Mouse (Mus musculus) neural tube, embryonic 13.5 days (tissue): ENCODE measurements at regions not wholly inside any gene's neighbourhood (a gene's known extent, or its start where the extent isn't known, plus 50 kb on each side); places are given as distances from the start of the nearest gene placed in this dataset.

ENCODE experiments used
- ATAC-seq: fragments of 200-750 bp; cut with Nextera tagmentation; 2 replicates; pipeline ENCODE4 v1.8.0; 2017; ENCODE audit warnings: low read depth, mild to moderate bottlenecking, moderate TSS enrichment, moderate library complexity
- H3K27ac ChIP-seq: fragments of 300-500 bp; sonication (generic); replicated peaks from 2 replicates; pipeline ENCODE4 v1.5.1; 2015; ENCODE audit warnings: moderate library complexity, mild to moderate bottlenecking, inconsistent platforms
- H3K27me3 ChIP-seq: fragments of 300-500 bp; sonication (generic); 2 replicates; pipeline ENCODE4 v1.6.1; 2015; ENCODE audit warnings: mild to moderate bottlenecking, inconsistent platforms
- H3K36me3 ChIP-seq: fragments of 300-500 bp; sonication (generic); 2 replicates; pipeline ENCODE4 v1.6.1; 2015; ENCODE audit warnings: mild to moderate bottlenecking, inconsistent platforms
- H3K4me1 ChIP-seq: fragments of 300-500 bp; sonication (generic); replicated peaks from 2 replicates; pipeline ENCODE4 v1.6.1; 2015; ENCODE audit warnings: inconsistent platforms
- H3K4me2 ChIP-seq: fragments of 300-500 bp; sonication (generic); 2 replicates; pipeline ENCODE4 v1.6.1; 2015; ENCODE audit warnings: inconsistent platforms, mild to moderate bottlenecking, moderate library complexity
- H3K4me3 ChIP-seq: fragments of 300-500 bp; sonication (generic); 2 replicates; pipeline ENCODE4 v1.5.1; 2015; ENCODE audit warnings: mild to moderate bottlenecking, inconsistent platforms
- H3K9ac ChIP-seq: fragments of 300-500 bp; sonication (generic); 2 replicates; pipeline ENCODE4 v1.6.1; 2015; ENCODE audit warnings: moderate library complexity, mild to moderate bottlenecking, inconsistent platforms
- H3K9me3 ChIP-seq: fragments of 300-500 bp; sonication (generic); 2 replicates; pipeline ENCODE4 v1.6.1; 2016; ENCODE audit warnings: inconsistent platforms
- WGBS: fragments of 180-500 bp; shearing (Covaris S2); methylation state at CpG from one replicate; pipeline ENCODE4 v1.1.7; 2015; 5-methylcytosine and 5-hydroxymethylcytosine counted together

DNA sequence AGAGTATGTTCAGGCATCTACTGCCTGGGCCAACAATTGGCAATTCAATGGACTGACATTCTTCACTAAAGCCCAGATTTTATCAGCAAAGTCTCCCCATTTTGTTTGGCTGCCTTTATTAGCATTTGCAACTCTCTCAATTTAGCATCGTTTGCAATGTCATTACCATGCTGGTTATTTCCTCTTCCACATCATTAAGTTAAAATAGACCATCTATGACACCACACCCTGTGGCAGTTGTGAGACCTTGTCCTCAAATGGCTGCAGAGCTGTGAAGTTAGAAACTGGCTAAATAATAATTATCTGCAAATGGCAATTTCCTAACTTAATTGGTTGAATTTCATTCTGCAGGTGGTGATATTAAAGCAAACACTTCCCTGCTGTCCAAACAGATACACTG, 381.8 kb downstream of the H2al1n start:
- H3K27ac ChIP-seq = no peak overlapping the region
- H3K4me1 ChIP-seq = no peaks in the 10 kb centered on the region
- H3K36me3 ChIP-seq = no peaks in the 10 kb centered on the region
- no peak overlapping the region for H3K4me3 ChIP-seq
- no peak for ATAC-seq
- H3K9me3 ChIP-seq = no peaks in the 10 kb centered on the region
- no peak overlapping the region for H3K9ac ChIP-seq
- 66% methylated on average over 1 of the region's 1 CpGs for WGBS
- H3K4me2 ChIP-seq = no peak overlapping the region
- no peaks in the 10 kb centered on the region for H3K27me3 ChIP-seq

DNA sequence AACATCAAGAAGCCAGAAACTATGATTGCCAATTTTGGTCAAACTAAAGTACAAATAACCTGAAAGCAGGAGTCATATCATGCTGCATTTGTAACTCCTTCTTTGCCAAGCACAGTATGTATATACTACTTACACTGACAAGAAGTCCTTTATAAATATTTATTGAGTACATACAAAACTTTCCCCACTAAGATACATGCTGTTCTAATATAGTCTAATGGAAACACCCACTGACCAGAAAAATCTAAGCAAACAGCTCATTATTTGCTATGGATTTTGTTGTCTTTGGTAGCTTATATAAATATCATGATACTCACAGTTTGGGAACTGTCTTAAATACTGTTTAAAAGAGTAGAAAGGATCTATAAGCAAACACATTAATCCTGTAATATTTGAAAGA, 385.9 kb downstream of the H2al1n start:
- no peaks in the 10 kb centered on the region for H3K27me3 ChIP-seq
- no peaks in the 10 kb centered on the region for H3K36me3 ChIP-seq
- no peak for ATAC-seq
- no peaks in the 10 kb centered on the region for H3K4me1 ChIP-seq
- H3K9me3 ChIP-seq = no peaks in the 10 kb centered on the region
- no peak overlapping the region for H3K4me3 ChIP-seq
- no peak overlapping the region for H3K9ac ChIP-seq
- no peak overlapping the region for H3K4me2 ChIP-seq
- no peak overlapping the region for H3K27ac ChIP-seq

DNA sequence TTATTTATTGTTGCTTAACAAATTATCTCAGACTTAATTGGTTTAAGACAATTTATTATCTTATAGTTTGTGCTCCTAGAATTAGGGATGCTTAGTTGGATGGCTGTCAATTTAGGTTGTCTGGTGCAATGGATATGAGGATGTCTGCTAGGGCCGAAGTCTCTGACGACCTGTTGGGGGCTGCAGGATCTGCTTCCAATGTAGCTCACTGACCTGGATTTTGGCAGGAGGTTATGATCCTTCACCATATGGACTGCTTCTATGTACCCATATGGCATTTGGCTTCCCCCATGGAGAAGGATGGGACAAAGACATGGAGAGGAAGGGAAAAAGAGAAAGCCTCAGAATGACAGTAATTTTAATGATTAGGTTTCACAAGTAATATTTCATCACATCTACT, 391.0 kb downstream of the H2al1n start:
- Histone ChIP-seq H3K36me3 (no peaks in the 10 kb centered on the region), H3K4me1 (no peaks in the 10 kb centered on the region), H3K4me2 (no peak overlapping the region), H3K27me3 (no peaks in the 10 kb centered on the region), H3K27ac (no peak overlapping the region), H3K4me3 (no peak overlapping the region), H3K9me3 (no peaks in the 10 kb centered on the region), H3K9ac (no peak overlapping the region)
- WGBS = 88% methylated on average over 2 of the region's 2 CpGs
- no peak for ATAC-seq

DNA sequence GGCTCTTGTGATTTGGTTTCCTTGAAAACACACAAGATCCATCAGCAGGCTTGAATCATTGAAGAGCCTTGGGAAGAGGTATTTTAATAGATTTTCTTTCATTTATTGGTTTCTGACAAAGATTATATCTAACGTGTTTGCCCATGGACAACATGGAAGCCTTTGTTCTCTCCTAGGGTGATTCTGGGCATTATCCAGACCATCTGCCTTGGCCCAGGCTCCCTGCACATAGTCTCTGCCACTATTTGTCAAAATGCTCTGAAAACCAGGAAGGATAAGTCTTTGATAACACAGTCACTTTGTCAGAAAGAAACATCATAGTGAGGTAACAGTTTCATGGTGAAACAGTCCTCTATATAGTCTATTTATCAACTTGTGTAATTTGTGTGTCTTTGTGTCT, 398.2 kb downstream of the H2al1n start:
- no peaks in the 10 kb centered on the region for H3K27me3 ChIP-seq
- no peak overlapping the region for H3K9ac ChIP-seq
- H3K36me3 ChIP-seq = no peaks in the 10 kb centered on the region
- H3K4me1 ChIP-seq = no peaks in the 10 kb centered on the region
- no peak overlapping the region for H3K4me3 ChIP-seq
- ATAC-seq = no peak
- H3K4me2 ChIP-seq = no peak overlapping the region
- H3K9me3 ChIP-seq = no peaks in the 10 kb centered on the region
- no peak overlapping the region for H3K27ac ChIP-seq
- WGBS = 81% methylated on average over 1 of the region's 1 CpGs

DNA sequence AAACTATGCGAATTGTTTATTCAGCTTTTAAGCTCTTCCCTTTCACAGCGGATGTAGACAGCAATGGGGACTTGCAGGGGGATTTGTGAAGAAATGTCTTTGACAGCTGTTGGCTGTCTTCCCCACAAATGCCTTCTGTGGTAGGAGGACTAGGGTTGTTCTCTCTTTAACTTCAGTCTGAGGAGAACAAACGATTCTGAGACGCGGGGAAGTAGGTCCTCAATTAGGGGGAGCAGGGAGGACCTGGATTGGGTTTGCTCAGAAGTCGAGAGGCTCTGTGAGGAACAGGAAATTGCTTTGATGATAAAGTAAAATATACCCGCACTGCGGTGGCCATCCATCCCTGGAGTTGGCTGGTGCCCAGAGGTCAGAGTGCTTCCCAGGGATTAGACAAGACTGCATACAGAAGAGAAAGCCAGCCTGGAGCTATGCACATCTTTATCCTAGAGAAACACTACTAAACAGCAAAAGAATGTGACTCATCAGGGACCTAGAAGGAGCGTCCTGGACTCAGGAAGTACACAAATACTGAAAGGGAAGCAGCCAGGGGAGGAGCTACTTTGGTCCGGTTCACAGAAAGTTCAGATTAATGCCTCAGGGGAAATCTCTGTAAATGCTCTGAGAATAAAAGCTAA, 417.4 kb downstream of the H2al1n start:
- no peaks in the 10 kb centered on the region for H3K9me3 ChIP-seq
- no peaks in the 10 kb centered on the region for H3K27me3 ChIP-seq
- no peaks in the 10 kb centered on the region for H3K4me1 ChIP-seq
- H3K4me3 ChIP-seq = no peak overlapping the region
- peak; percentile 69 for ATAC-seq
- no peak overlapping the region for H3K27ac ChIP-seq
- no peak overlapping the region for H3K9ac ChIP-seq
- H3K36me3 ChIP-seq = no peaks in the 10 kb centered on the region
- 45% methylated on average over 10 of the region's 10 CpGs for WGBS
- no peak overlapping the region for H3K4me2 ChIP-seq

DNA sequence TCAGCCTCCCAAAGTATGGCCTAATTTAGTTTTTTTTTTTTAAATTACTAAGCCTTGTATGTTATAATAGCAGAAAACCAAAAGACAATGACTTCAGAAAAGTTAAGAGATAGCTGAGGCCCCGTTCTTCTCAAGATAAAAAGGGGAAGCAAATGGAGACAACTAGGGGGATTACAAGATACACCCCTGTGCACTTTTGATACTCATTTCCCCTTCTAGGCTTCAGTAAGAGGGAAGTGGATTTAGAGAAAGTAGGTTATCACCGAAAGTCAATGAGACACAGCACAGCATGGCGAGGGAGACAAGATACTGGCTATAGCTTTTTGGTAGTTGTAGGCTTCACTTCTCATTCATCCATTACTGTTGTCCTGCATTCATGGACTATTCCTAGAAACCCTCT, 428.4 kb downstream of the H2al1n start:
- H3K4me2 ChIP-seq = no peak overlapping the region
- H3K27me3 ChIP-seq = no peaks in the 10 kb centered on the region
- H3K4me3 ChIP-seq = no peak overlapping the region
- H3K27ac ChIP-seq = no peak overlapping the region
- no peaks in the 10 kb centered on the region for H3K9me3 ChIP-seq
- H3K36me3 ChIP-seq = no peaks in the 10 kb centered on the region
- H3K9ac ChIP-seq = no peak overlapping the region
- WGBS = 93% methylated on average over 3 of the region's 3 CpGs
- no peaks in the 10 kb centered on the region for H3K4me1 ChIP-seq
- no peak for ATAC-seq

DNA sequence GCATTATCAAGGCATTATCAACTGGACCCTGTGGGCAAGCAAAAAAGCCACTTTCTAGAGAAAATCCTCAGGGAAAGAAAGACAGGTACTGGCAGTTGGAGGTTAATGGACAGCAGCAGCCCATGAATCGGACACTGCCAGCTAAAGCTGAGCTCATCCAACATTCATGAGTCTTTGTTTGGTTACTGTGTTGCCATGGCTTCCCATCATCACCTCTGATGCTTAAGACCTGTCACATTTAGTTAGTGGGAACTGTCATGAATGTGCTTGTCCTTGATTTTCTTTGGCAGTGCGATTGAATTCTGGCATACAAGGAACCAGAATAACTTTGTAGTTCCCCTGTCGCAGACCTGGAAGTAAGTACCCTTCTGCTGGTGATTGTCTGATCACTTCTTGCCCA, 453.9 kb downstream of the H2al1n start:
- Histone ChIP-seq H3K4me1 (no peaks in the 10 kb centered on the region), H3K9me3 (no peaks in the 10 kb centered on the region), H3K4me3 (no peak overlapping the region), H3K36me3 (no peaks in the 10 kb centered on the region), H3K27ac (no peak overlapping the region), H3K9ac (no peak overlapping the region), H3K4me2 (no peak overlapping the region), H3K27me3 (no peaks in the 10 kb centered on the region)
- no peak for ATAC-seq
- WGBS = 78% methylated on average over 3 of the region's 3 CpGs

DNA sequence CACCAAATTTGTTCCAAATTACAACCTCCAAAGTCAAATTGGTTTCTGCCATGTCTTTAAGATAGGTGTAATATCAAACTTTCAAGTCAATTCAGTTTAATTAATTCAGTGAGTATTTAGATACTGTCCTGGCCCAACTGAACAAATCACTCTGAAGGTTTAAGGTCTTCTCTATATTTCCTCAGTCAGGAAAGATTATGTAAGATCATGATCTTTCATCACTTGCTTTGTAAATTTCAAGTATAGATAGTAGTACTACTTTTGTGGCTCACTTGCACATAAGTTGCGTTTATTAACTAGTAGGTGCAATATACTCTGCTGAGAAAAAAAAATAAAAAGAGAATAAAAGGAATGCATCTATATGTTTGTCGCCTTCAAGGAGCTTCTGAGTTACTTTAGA, 485.4 kb downstream of the H2al1n start:
- H3K4me2 ChIP-seq = no peak overlapping the region
- no peak overlapping the region for H3K27ac ChIP-seq
- H3K4me3 ChIP-seq = no peak overlapping the region
- H3K27me3 ChIP-seq = no peaks in the 10 kb centered on the region
- H3K36me3 ChIP-seq = no peaks in the 10 kb centered on the region
- H3K4me1 ChIP-seq = no peaks in the 10 kb centered on the region
- H3K9me3 ChIP-seq = no peaks in the 10 kb centered on the region
- WGBS = 85% methylated on average over 2 of the region's 2 CpGs
- ATAC-seq = no peak
- no peak overlapping the region for H3K9ac ChIP-seq

DNA sequence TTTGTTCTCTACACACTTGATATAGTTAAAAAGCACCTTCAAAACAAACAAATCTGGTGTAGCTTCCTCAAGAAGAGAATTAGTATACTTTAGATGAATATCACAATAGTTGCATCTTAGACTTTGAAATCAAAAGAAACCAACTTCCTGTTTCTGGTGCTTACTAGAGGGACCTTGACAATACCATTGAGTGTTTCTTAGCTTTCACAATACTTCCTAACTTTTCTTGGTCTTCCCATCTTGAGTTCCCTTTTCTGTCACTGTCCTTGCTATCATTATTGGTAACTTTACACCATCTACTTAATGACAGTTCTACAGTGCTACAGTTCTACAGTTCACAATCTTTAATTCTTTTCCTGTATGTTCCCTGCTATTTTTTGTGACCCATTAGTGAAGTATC, 528.1 kb downstream of the H2al1n start:
- no peak for ATAC-seq
- H3K9me3 ChIP-seq = no peaks in the 10 kb centered on the region
- H3K4me2 ChIP-seq = no peak overlapping the region
- no peaks in the 10 kb centered on the region for H3K4me1 ChIP-seq
- no peaks in the 10 kb centered on the region for H3K27me3 ChIP-seq
- no peak overlapping the region for H3K4me3 ChIP-seq
- H3K9ac ChIP-seq = no peak overlapping the region
- H3K27ac ChIP-seq = no peak overlapping the region
- H3K36me3 ChIP-seq = no peaks in the 10 kb centered on the region
